Mouse (Mus musculus): ENCODE data around the gene Ncor2.

Gene Ncor2

GRCm38 (mm10) chr5:125024002-125024401, 155.0 kb downstream of the Ncor2 start:
- DNase-seq (ENCODE audit: low spot score in 2 of 2) = peak in 1 of 2 experiments; percentile 51

GRCm38 (mm10) chr5:125021298-125021697, 157.7 kb downstream of the Ncor2 start:
- no peak for DNase-seq (ENCODE audit: low spot score in 2 of 2)

GRCm38 (mm10) chr5:125019099-125019498, 159.9 kb downstream of the Ncor2 start:
- no peak for DNase-seq (ENCODE audit: low spot score in 2 of 2)

DNA sequence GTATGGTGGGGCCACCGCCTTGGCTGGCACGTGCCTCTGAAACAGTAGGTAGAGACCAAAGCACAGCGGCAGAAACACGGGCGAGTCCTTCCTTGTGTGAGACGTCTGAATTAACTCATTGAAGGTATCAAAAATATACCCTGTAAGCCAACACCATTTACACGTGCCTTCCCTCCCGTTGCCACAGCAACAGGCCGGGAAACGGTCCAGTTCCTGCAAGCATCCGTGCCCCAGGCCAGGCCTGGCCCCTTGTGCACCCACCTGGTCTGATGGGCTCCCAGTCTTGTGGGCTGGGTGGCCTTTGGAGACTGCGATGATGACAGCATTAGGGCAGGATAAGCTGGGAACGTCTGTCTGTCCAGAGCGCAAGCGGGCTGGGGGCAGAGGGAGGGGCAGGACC, 161.7 kb downstream of the Ncor2 start:
- DNase-seq (ENCODE audit: low spot score in 2 of 2) = peak; percentile 50 to 54

DNA sequence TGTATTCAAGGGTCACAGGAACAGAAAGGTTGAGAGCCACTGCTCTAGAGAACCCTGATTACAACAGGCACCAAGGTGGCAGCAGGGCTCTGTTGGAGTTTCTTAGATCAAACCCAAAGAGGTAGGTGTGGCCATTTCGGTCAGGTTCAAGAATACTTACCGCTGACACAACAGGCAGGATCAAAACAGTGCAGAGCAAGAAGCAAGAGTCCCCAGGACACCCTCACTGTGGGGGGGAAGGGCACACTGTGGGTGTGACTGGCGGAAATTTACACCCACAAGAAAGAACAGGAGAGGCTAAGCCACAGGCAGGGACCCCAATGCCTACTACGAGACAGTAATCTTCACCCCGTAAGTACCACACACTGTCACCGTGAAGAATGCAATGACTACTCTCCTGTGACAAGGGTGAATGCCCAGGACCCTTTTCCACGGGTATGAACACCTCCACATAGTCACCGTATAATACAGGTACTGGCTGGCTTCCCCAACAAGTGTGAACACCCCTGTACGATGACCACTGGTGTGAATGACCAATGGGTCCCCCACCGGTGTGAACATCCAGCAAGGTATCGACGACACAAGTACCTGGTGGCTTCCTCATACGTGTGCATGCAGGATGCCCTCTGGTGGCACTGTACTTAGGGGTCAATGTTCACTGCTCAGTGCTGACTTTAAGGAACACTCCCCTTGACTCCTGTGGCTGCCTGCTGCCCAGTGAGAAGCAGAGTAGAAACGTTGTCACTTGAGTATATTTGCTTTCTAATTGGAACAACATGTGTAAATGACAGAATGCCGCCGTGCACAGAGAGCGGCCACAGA, 162.4 kb downstream of the Ncor2 start:
- DNase-seq (ENCODE audit: low spot score in 2 of 2) = no peak

DNA sequence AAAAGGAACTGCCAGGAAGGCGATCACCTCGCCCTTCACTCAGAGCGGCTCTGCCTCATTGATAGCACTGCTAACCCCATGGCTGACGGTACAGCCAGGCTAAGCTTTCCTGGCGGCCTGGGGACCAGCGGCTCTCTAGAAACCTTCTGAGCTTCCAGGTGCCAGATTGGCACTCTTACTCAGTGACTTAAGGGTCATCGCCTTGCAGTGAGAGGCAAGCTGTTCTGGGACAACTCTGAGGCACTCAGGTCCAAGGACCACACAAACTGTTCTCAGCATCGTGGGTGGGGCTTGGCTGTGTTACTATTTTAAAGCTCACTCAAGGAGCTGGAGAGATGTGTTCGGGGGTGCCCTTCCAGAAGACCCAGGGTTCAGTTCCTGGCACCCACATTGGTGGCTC, 163.4 kb downstream of the Ncor2 start:
- DNase-seq (ENCODE audit: low spot score in 2 of 2) = no peak

- no peak for DNase-seq (ENCODE audit: low spot score in 2 of 2)
Observed at GRCm38 (mm10) chr5:125015066-125015465, 164.0 kb downstream of the Ncor2 start.

- peak; percentile 73 to 76 for DNase-seq (ENCODE audit: low spot score in 2 of 2)
Observed at GRCm38 (mm10) chr5:125014497-125014896, 164.5 kb downstream of the Ncor2 start.

- no peak for DNase-seq (ENCODE audit: low spot score in 2 of 2)
Observed at GRCm38 (mm10) chr5:125011628-125012027, 167.4 kb downstream of the Ncor2 start.

GRCm38 (mm10) chr5:125011166-125011565, 167.9 kb downstream of the Ncor2 start:
- DNase-seq (ENCODE audit: low spot score in 2 of 2) = no peak

- DNase-seq (ENCODE audit: low spot score in 2 of 2) = no peak
Observed at GRCm38 (mm10) chr5:125006896-125007295, 172.1 kb downstream of the Ncor2 start.

- DNase-seq (ENCODE audit: low spot score in 2 of 2) = no peak
Observed at GRCm38 (mm10) chr5:125005871-125006652, 173.0 kb downstream of the Ncor2 start.

- DNase-seq (ENCODE audit: low spot score in 2 of 2) = no peak
Observed at GRCm38 (mm10) chr5:125003873-125004255, 175.2 kb downstream of the Ncor2 start.

DNA sequence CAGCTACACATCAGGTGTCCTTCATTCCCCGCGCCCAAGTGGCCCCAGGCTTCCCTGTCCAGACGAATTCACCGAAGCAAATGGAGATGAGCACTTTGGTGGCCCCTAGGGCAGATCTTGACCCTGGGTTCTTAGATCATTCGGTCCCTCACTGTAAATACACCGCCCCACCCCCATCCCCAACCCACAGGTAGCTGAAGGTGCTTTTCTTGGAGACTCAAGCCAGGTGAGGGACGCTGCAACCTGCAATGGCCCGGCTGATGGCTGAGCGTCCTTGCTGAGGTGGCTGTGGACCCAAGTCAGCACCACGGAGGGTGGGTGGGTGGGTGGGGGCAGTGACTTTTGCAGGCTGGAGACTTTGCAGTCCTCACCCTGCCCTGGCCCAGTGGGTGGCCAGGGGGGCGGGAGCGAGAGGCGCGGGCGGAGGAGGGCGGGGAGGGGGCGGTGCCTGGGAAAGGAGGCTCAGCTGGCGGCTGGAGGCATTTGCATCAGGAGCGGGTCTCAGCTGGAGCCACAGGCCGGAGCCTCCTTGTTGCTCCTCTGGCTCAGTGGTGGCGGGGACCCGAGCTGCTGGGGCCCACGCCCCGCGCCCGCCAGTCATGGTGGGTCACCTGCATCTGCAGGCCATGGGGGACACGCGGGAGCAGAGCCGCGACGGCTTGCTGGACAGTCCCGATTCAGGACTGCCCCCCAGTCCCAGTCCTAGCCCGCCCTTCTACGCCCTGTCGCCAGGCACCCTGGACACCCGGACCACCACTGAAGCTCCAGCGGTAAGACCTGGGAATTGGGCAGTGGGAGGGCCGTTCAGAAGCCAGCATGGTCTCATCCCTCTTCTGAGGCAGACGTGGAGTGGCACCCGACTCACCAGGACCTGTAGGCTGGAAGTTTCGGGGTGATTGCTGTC, 175.8 kb downstream of the Ncor2 start, which contains the start of gene Rflna:
TSS of gene Rflna (plus strand) at position 253 of the 904 bp plus-strand sequence.
- DNase-seq (ENCODE audit: low spot score in 2 of 2) = peak in 1 of 2 experiments; percentile 3

DNA sequence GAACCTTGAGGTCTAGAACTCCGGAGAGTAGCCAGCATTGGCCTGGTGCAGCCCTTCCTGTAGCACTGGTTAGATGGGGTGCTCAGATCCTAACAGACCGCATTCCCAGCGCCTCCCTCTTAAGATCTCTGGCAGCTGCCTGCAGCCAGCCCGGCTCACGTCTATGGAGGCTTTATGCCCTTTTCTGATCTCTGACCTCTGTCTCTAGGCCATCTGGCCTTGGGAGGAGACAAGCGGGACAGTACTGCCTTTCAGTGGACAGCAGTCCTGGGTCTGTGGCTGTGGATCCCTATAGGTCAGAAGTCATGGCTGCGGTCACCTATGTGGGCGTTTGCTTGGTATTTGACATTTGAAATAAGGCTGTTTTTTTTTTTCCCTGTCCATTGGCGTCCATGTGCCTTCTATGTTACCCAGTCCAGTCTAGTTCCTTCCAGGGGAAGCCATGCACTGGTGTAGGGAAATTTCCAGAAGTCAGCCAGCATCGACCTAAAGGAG, 178.2 kb downstream of the Ncor2 start:
- DNase-seq (ENCODE audit: low spot score in 2 of 2) = no peak

- no peak for DNase-seq (ENCODE audit: low spot score in 2 of 2)
Observed at GRCm38 (mm10) chr5:124997913-124998312, 181.1 kb downstream of the Ncor2 start.

- DNase-seq (ENCODE audit: low spot score in 2 of 2) = peak; percentile 74 to 79
Observed at GRCm38 (mm10) chr5:124996816-124997215, 182.2 kb downstream of the Ncor2 start.

DNA sequence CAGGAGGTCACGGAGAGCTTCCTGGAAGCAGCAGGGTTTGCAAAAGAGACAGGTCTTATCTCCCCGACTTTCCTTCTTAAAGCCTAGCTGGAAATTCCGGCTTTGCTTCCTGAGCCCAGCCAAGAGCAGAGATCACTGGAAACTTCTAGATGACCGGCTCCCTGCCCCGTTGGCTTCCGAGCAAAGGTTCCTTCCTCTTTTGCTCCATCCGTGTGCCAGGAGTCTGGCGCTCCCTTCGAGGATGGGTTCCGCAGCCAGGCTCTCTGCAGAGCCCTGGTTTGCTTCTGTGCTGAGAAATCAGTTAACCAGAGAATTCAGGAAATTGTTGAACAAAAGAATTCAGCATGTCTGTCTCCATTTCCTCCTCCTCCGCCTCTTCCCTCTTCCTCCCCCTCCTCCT, 186.1 kb downstream of the Ncor2 start:
- no peak for DNase-seq (ENCODE audit: low spot score in 2 of 2)

DNA sequence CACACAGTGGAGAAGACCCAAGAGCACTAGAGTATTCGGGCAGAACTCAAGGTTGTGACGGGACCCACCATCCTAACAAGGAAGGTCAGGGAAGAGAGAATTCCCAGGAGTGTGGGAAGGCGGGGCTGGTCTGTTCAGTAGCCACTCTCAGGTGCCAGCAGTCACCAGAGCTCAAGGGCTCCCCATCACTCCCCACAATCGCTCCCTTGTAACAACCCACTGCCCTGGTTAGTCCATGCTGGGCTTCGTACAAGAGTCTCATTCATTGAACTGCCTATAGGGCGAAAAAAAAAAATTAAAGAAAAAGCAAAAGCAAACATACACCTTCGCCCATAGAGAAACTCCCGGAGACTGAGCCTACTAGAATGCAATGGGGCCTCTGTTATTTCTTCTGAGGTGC, 186.7 kb downstream of the Ncor2 start:
- no peak for DNase-seq (ENCODE audit: low spot score in 2 of 2)

DNA sequence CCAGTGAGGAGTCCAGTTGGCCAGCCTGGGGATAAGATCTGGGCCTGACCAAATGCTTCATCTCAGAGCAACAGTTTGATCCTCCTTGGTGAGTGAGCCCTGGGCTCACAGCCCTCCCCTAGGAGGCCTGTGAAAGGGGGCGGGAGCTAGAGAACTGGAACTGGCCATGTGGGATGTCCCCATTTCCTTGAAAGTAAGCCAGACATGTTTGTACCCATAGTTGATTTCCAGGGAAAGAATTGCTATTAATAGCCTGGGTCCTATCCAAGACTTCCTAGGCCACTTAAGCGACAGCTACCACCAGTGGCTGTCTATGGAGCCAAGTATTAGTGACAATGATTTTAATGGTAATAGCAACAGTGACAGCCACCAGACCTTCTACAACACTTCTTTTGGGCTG, 189.3 kb downstream of the Ncor2 start:
- DNase-seq (ENCODE audit: low spot score in 2 of 2) = no peak

GRCm38 (mm10) chr5:124986656-124987055, 192.4 kb downstream of the Ncor2 start:
- no peak for DNase-seq (ENCODE audit: low spot score in 2 of 2)

DNA sequence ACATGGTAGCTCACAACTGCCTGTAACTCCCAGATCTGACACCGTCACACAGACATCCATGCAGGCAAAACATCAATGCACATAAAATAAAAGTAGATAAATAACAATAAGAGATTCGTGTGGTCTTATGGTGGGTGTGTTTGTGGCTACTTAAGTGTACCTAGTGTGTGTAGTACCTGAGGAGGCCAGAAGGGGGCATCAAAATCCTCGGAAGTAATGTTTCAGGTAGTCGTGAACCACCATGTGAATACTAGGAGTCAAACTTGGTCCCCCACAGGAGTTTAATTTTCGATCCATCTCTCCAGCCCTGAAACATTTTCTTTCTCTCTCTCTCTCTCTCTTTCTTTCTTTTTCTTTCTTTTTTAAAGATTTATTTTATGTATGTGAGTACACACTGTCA, 192.8 kb downstream of the Ncor2 start:
- no peak for DNase-seq (ENCODE audit: low spot score in 2 of 2)
